Mouse (Mus musculus) limb, embryonic 14.5 days (tissue): Measurements from ENCODE around the gene Dnmt1. TPM values are rescaled to one million over a fixed set of nuclear protein-coding genes. Genes with fewer than 3 reads are reported as not detected.

Experiments
- ATAC-seq: fragments of 200-750 bp; cut with Nextera tagmentation; 2 replicates; pipeline ENCODE4 v1.8.0; 2017; ENCODE audit warnings: low read depth, moderate number of reproducible peaks, moderate TSS enrichment; ENCODE audit not compliant: low FRiP score
- DNase-seq: peaks from one replicate; pipeline ENCODE4 v3.0.0-alpha.2; 2015; ENCODE audit warnings: low spot score
- H3K27ac ChIP-seq: fragments of 300-500 bp; sonication (generic); replicated peaks from 2 replicates; pipeline ENCODE4 v1.5.1; 2014; ENCODE audit warnings: low read depth, mild to moderate bottlenecking, low read length, moderate library complexity, mixed read lengths
- H3K27me3 ChIP-seq: fragments of 300-500 bp; sonication (generic); 2 replicates; pipeline ENCODE4 v1.6.1; 2014; ENCODE audit warnings: low read length, mixed read lengths; ENCODE audit not compliant: control insufficient read depth, insufficient read depth
- H3K36me3 ChIP-seq: fragments of 300-500 bp; sonication (generic); 2 replicates; pipeline ENCODE4 v1.6.1; 2014; ENCODE audit warnings: mild to moderate bottlenecking, low read length, moderate library complexity, mixed read lengths; ENCODE audit not compliant: control insufficient read depth, insufficient read depth
- H3K4me1 ChIP-seq: fragments of 300-500 bp; sonication (generic); 2 replicates; pipeline ENCODE4 v1.6.1; 2014; ENCODE audit warnings: antibody characterized with exemption, low read length, mixed read lengths; ENCODE audit not compliant: control insufficient read depth, insufficient read depth
- H3K4me2 ChIP-seq: fragments of 300-500 bp; sonication (generic); replicated peaks from 2 replicates; pipeline ENCODE4 v1.6.1; 2014; ENCODE audit warnings: low read depth, mild to moderate bottlenecking, low read length, moderate library complexity; ENCODE audit not compliant: severe bottlenecking
- H3K4me3 ChIP-seq: fragments of 300-500 bp; sonication (generic); replicated peaks from 2 replicates; pipeline ENCODE4 v1.5.1; 2014; ENCODE audit warnings: low read length
- H3K9ac ChIP-seq: fragments of 300-500 bp; sonication (generic); 2 replicates; pipeline ENCODE4 v1.6.1; 2014; ENCODE audit warnings: mild to moderate bottlenecking, low read depth, low read length, moderate library complexity; ENCODE audit not compliant: severe bottlenecking
- H3K9me3 ChIP-seq: fragments of 300-500 bp; sonication (generic); 2 replicates; pipeline ENCODE4 v1.6.1; 2016; ENCODE audit warnings: low read length; ENCODE audit not compliant: control insufficient read depth
- POLR2A ChIP-seq: fragments of 200-500 bp; IDR thresholded peaks from 2 replicates; pipeline ENCODE4 v1.8.0; 2012; ENCODE audit warnings: inconsistent platforms, mild to moderate bottlenecking, moderate library complexity, borderline replicate concordance; ENCODE audit not compliant: insufficient read depth, insufficient read length; ENCODE audit errors: extremely low read depth
- WGBS: fragments of 180-500 bp; shearing (Covaris S2); extraction: QIAGEN DNeasy Blood & Tissue Kit; methylation state at CpG from one replicate; pipeline ENCODE4 v1.1.7; 2014; 5-methylcytosine and 5-hydroxymethylcytosine counted together
- polyA plus RNA-seq, 2 experiments: library from polyadenylated mRNA; depleted of rRNA in 1 of 2; stranded (reverse) in 1 of 2; unstranded in 1 of 2; fragments of >200 nt; fragmentation: Nextera tagmentation in 1 of 2; extraction: Ambion mirVana in 1 of 2; gene quantifications; 2 replicates each; pipeline versions ENCODE4 v1.2.1 to v1.2.3; 2012 to 2014

Gene Dnmt1
- polyA plus RNA-seq, 2 experiments = 62.0 to 115 TPM

- ATAC-seq (no peak), DNase-seq (no peak)
- Histone ChIP-seq H3K36me3 (no peaks in the 10 kb centered on the region), H3K27me3 (no peaks in the 10 kb centered on the region), H3K9me3 (no peaks in the 10 kb centered on the region), H3K4me1 (peaks cover 12% of the 10 kb centered on the region), H3K27ac (0 out of 2 replicates have a peak overlapping the region, but pooled peaks have one; percentile 8), H3K9ac (no peak overlapping the region), H3K4me2 (no peak overlapping the region), H3K4me3 (no peak overlapping the region)
- no peak for TF ChIP-seq POLR2A
- 35% methylated on average over 5 of the region's 5 CpGs for WGBS
These were observed 33.6 kb upstream of the Dnmt1 start for GRCm38 (mm10) chr9:20993165-20993898.

GRCm38 (mm10) chr9:20991587-20991986 lies 31.9 kb upstream of the Dnmt1 start:
- DNase-seq = no peak
- Histone ChIP-seq H3K36me3 (no peaks in the 10 kb centered on the region), H3K27ac (0 out of 2 replicates have a peak overlapping the region, but pooled peaks have one; percentile 61), H3K9me3 (no peaks in the 10 kb centered on the region), H3K27me3 (no peaks in the 10 kb centered on the region), H3K4me2 (no peak overlapping the region), H3K4me3 (no peak overlapping the region), H3K4me1 (peaks cover 24% of the 10 kb centered on the region), H3K9ac (no peak overlapping the region)
- WGBS = 93% methylated on average over 4 of the region's 4 CpGs
- ATAC-seq = no peak
- TF ChIP-seq POLR2A = no peak

GRCm38 (mm10) chr9:20990861-20991260 lies 31.2 kb upstream of the Dnmt1 start:
- 4% methylated on average over 10 of the region's 10 CpGs for WGBS
- TF ChIP-seq POLR2A = no peak
- H3K36me3 ChIP-seq = no peaks in the 10 kb centered on the region
- H3K9ac ChIP-seq = peak overlapping the region; percentile 28; the same call in 1 of the 2 replicates
- DNase-seq = peak; percentile 86
- H3K27ac ChIP-seq = peak overlapping the region; percentile 61
- H3K9me3 ChIP-seq = no peaks in the 10 kb centered on the region
- H3K4me1 ChIP-seq = peaks cover 31% of the 10 kb centered on the region
- 0 out of 2 replicates have a peak overlapping the region, but pooled peaks have one; percentile 6 for H3K4me3 ChIP-seq
- peak; percentile 38; the same call in 1 of the 2 replicates for ATAC-seq
- no peaks in the 10 kb centered on the region for H3K27me3 ChIP-seq
- peak overlapping the region; percentile 22; the same call in 1 of the 2 replicates for H3K4me2 ChIP-seq

GRCm38 (mm10) chr9:20987953-20988352 lies 28.3 kb upstream of the Dnmt1 start:
- TF ChIP-seq POLR2A = no peak
- no peak for DNase-seq
- peaks cover 32% of the 10 kb centered on the region for H3K4me1 ChIP-seq
- 11% methylated on average over 7 of the region's 7 CpGs for WGBS
- H3K9ac ChIP-seq = no peak overlapping the region
- peak overlapping the region; percentile 71 for H3K27ac ChIP-seq
- H3K4me2 ChIP-seq = no peak overlapping the region
- H3K9me3 ChIP-seq = no peaks in the 10 kb centered on the region
- no peaks in the 10 kb centered on the region for H3K36me3 ChIP-seq
- H3K27me3 ChIP-seq = no peaks in the 10 kb centered on the region
- no peak overlapping the region for H3K4me3 ChIP-seq
- ATAC-seq = no peak

GRCm38 (mm10) chr9:20986952-20987686 lies 27.4 kb upstream of the Dnmt1 start:
- Histone ChIP-seq H3K9ac (no peak overlapping the region; the same call in 1 of the 2 replicates), H3K4me1 (peaks cover 32% of the 10 kb centered on the region), H3K4me2 (no peak overlapping the region), H3K36me3 (no peaks in the 10 kb centered on the region), H3K27ac (peak overlapping the region; percentile 71), H3K9me3 (no peaks in the 10 kb centered on the region), H3K27me3 (no peaks in the 10 kb centered on the region), H3K4me3 (no peak overlapping the region)
- no peak for TF ChIP-seq POLR2A
- peak; percentile 84 for DNase-seq
- ATAC-seq = peak; percentile 85
- 31% methylated on average over 15 of the region's 15 CpGs for WGBS
